In genomic region chr11:70645461-70646258, GRCm38 (mm10) we compare ENCODE assay signal across 8 mouse cellular contexts. TPM values are rescaled to one million over a fixed set of nuclear protein-coding genes. Genes with fewer than 3 reads are reported as not detected.
DNase-seq lines count a peak whose midpoint lies in the region; ATAC-seq and TF ChIP-seq lines count a peak whose summit lies in the region.

No protein-coding gene starts in this region.

- TF ChIP-seq CTCF in layer of hippocampus, adult 2 months (conservative IDR thresholded peaks at IDR 0.05), result no peak
- TF ChIP-seq CTCF in midbrain, postnatal 0 days (IDR thresholded peaks at IDR 0.05), result no peak

- peak overlapping the region; percentile 98 for H3K27ac ChIP-seq in layer of hippocampus, adult 2 months
- H3K27ac ChIP-seq in embryonic facial prominence, embryonic 13.5 days, result 0 out of 2 replicates have a peak overlapping the region, but pooled peaks have one; percentile 93
- H3K27ac ChIP-seq in hindbrain, embryonic 16.5 days (ENCODE audit: low read depth, low read length), result no peak overlapping the region
- H3K27ac ChIP-seq in midbrain, postnatal 0 days (ENCODE audit: low read depth, low read length), result peak overlapping the region; percentile 93

- 91% methylated on average over 12 of the region's 12 CpGs for WGBS in embryonic facial prominence, embryonic 13.5 days
- 91% methylated on average over 12 of the region's 12 CpGs for WGBS in hindbrain, embryonic 16.5 days
- WGBS in midbrain, postnatal 0 days, result 91% methylated on average over 12 of the region's 12 CpGs

- H3K4me2 ChIP-seq in embryonic facial prominence, embryonic 13.5 days, result peak overlapping the region; percentile 92
- peak overlapping the region; percentile 64 for H3K4me2 ChIP-seq in hindbrain, embryonic 16.5 days (ENCODE audit: low read length)
- peak overlapping the region; percentile 71 for H3K4me2 ChIP-seq in midbrain, postnatal 0 days (ENCODE audit: low read depth, low read length, poor library complexity, severe bottlenecking)

- intact Hi-C loops in left cerebral cortex, postnatal 25 days (cut with DNase I), result loop anchor here (10.0 kb wide), 1 partner anchor 411 kb away; the partner anchor contains the start of genes 0610010K14Rik, Gm21988 and Rnasek

- H3K27me3 ChIP-seq in embryonic facial prominence, embryonic 13.5 days, result no peaks in the 10 kb centered on the region
- H3K27me3 ChIP-seq in hindbrain, embryonic 16.5 days (replicated peaks; ENCODE audit: control insufficient read depth, insufficient read depth, low read length), result no peaks in the 10 kb centered on the region
- H3K27me3 ChIP-seq in midbrain, postnatal 0 days (ENCODE audit: insufficient read depth, low read length), result no peaks in the 10 kb centered on the region

- peak overlapping the region; percentile 94 for H3K9ac ChIP-seq in embryonic facial prominence, embryonic 13.5 days
- H3K9ac ChIP-seq in hindbrain, embryonic 16.5 days (ENCODE audit: low read depth, low read length), result peak overlapping the region; percentile 85
- H3K9ac ChIP-seq in midbrain, postnatal 0 days (replicated peaks; ENCODE audit: low read length, poor library complexity, severe bottlenecking), result peak overlapping the region; percentile 87; the same call in 1 of the 2 replicates

- peaks cover 42% of the 10 kb centered on the region for H3K4me1 ChIP-seq in embryonic facial prominence, embryonic 13.5 days
- H3K4me1 ChIP-seq in hindbrain, embryonic 16.5 days (ENCODE audit: control insufficient read depth, insufficient read depth, low read depth, low read length), result peaks cover 25% of the 10 kb centered on the region
- peaks cover 10% of the 10 kb centered on the region; the same call in 1 of the 2 replicates for H3K4me1 ChIP-seq in midbrain, postnatal 0 days (ENCODE audit: insufficient read depth, low read length)

- ATAC-seq in embryonic facial prominence, embryonic 13.5 days (ENCODE audit: insufficient number of reproducible peaks, insufficient read depth, low FRiP score, low TSS enrichment, low read depth), result no peak
- no peak for ATAC-seq in hindbrain, embryonic 16.5 days
- no peak for ATAC-seq in midbrain, postnatal 0 days (ENCODE audit: low FRiP score)

- H3K9me3 ChIP-seq in embryonic facial prominence, embryonic 13.5 days, result no peaks in the 10 kb centered on the region
- no peaks in the 10 kb centered on the region for H3K9me3 ChIP-seq in hindbrain, embryonic 16.5 days (ENCODE audit: control insufficient read depth, low read length)
- H3K9me3 ChIP-seq in midbrain, postnatal 0 days (ENCODE audit: low read length), result no peaks in the 10 kb centered on the region

- peaks cover 53% of the 10 kb centered on the region for H3K36me3 ChIP-seq in embryonic facial prominence, embryonic 13.5 days
- H3K36me3 ChIP-seq in hindbrain, embryonic 16.5 days (ENCODE audit: control insufficient read depth, insufficient read depth, low read length), result peaks cover 19% of the 10 kb centered on the region
- peaks cover 30% of the 10 kb centered on the region for H3K36me3 ChIP-seq in midbrain, postnatal 0 days (ENCODE audit: insufficient read depth, low read length)

- peak overlapping the region; percentile 79 for H3K4me3 ChIP-seq in layer of hippocampus, adult 2 months
- H3K4me3 ChIP-seq in embryonic facial prominence, embryonic 13.5 days, result peak overlapping the region; percentile 88
- peak overlapping the region; percentile 64 for H3K4me3 ChIP-seq in hindbrain, embryonic 16.5 days (ENCODE audit: low read length)
- peak overlapping the region; percentile 79 for H3K4me3 ChIP-seq in midbrain, postnatal 0 days (ENCODE audit: low read depth, low read length)

- no peak for DNase-seq in layer of hippocampus, adult 2 months (ENCODE audit: low spot score in 2 of 2)
- no peak for DNase-seq in layer of hippocampus, adult 11-12 months (ENCODE audit: low spot score)
- no peak for DNase-seq in midbrain, postnatal 0 days (ENCODE audit: low spot score)
- DNase-seq in frontal cortex, postnatal 25 days (ENCODE audit: low spot score in 2 of 2), result no peak
- no peak for DNase-seq in thymus, postnatal 14 days
- DNase-seq in left cerebral cortex, postnatal 25 days (ENCODE audit: low spot score in 2 of 2), result no peak

RNA-seq across cellular contexts. Expression of gene Rnf167, which starts 1.4 kb away (rescaled TPM):
- 10 to 100 TPM; 88.8 to 99.4 TPM for total RNA-seq in layer of hippocampus, adult 2 months (2021)
- 131 and 135 TPM in 2 replicates for polyA plus RNA-seq in embryonic facial prominence, embryonic 13.5 days (2015; fragmentation: Nextera tagmentation; extraction: Ambion mirVana)
- polyA plus RNA-seq in hindbrain, embryonic 16.5 days (2015; fragmentation: Nextera tagmentation; extraction: Ambion mirVana), result 105 and 110 TPM in 2 replicates
- total RNA-seq in midbrain, postnatal 0 days (2014; rRNA removed), result 69.1 and 74.4 TPM in 2 replicates
- 95.8 and 97.2 TPM in 2 replicates for polyA plus RNA-seq in midbrain, postnatal 0 days (2015; fragmentation: Nextera tagmentation; extraction: Ambion mirVana)
- total RNA-seq in left cerebral cortex, postnatal 25 days (2021), result 10 to 100 TPM; 78.6 to 81.4 TPM

RNA-seq across cellular contexts. Expression of gene Slc25a11, which starts 1.6 kb away (rescaled TPM):
- total RNA-seq in layer of hippocampus, adult 2 months (2021), result 100 to 1,000 TPM; 115 to 123 TPM
- 167 and 170 TPM in 2 replicates for polyA plus RNA-seq in embryonic facial prominence, embryonic 13.5 days (2015; fragmentation: Nextera tagmentation; extraction: Ambion mirVana)
- 185 and 191 TPM in 2 replicates for polyA plus RNA-seq in hindbrain, embryonic 16.5 days (2015; fragmentation: Nextera tagmentation; extraction: Ambion mirVana)
- total RNA-seq in midbrain, postnatal 0 days (2014; rRNA removed), result 140 and 159 TPM in 2 replicates
- polyA plus RNA-seq in midbrain, postnatal 0 days (2015; fragmentation: Nextera tagmentation; extraction: Ambion mirVana), result 160 and 176 TPM in 2 replicates
- total RNA-seq in left cerebral cortex, postnatal 25 days (2021), result 100 to 1,000 TPM; 110 to 117 TPM

RNA-seq across cellular contexts. Expression of gene Gp1ba, which starts 6.7 kb away (rescaled TPM):
- total RNA-seq in layer of hippocampus, adult 2 months (2021), result not detected
- 0.10 and 0.37 TPM in 2 replicates for polyA plus RNA-seq in embryonic facial prominence, embryonic 13.5 days (2015; fragmentation: Nextera tagmentation; extraction: Ambion mirVana)
- polyA plus RNA-seq in hindbrain, embryonic 16.5 days (2015; fragmentation: Nextera tagmentation; extraction: Ambion mirVana), result 0.19 and 0.29 TPM in 2 replicates
- not detected in 2 replicates for total RNA-seq in midbrain, postnatal 0 days (2014; rRNA removed)
- 0.16 and 0.29 TPM in 2 replicates for polyA plus RNA-seq in midbrain, postnatal 0 days (2015; fragmentation: Nextera tagmentation; extraction: Ambion mirVana)
- total RNA-seq in left cerebral cortex, postnatal 25 days (2021), result not detected

RNA-seq across cellular contexts. Expression of gene Pfn1, which starts 8.8 kb away (rescaled TPM):
- total RNA-seq in layer of hippocampus, adult 2 months (2021), result 100 to 1,000 TPM; 333 to 349 TPM
- 1,478 and 1,672 TPM in 2 replicates for polyA plus RNA-seq in embryonic facial prominence, embryonic 13.5 days (2015; fragmentation: Nextera tagmentation; extraction: Ambion mirVana)
- 638 and 764 TPM in 2 replicates for polyA plus RNA-seq in hindbrain, embryonic 16.5 days (2015; fragmentation: Nextera tagmentation; extraction: Ambion mirVana)
- 438 and 486 TPM in 2 replicates for total RNA-seq in midbrain, postnatal 0 days (2014; rRNA removed)
- 600 and 608 TPM in 2 replicates for polyA plus RNA-seq in midbrain, postnatal 0 days (2015; fragmentation: Nextera tagmentation; extraction: Ambion mirVana)
- 100 to 1,000 TPM; 221 to 239 TPM for total RNA-seq in left cerebral cortex, postnatal 25 days (2021)

RNA-seq across cellular contexts. Expression of gene Eno3, which starts 11.3 kb away (rescaled TPM):
- 1 to 10 TPM; 6.6 to 7.9 TPM for total RNA-seq in layer of hippocampus, adult 2 months (2021)
- polyA plus RNA-seq in embryonic facial prominence, embryonic 13.5 days (2015; fragmentation: Nextera tagmentation; extraction: Ambion mirVana), result 18.3 and 19.7 TPM in 2 replicates
- 6.0 and 16.3 TPM in 2 replicates for polyA plus RNA-seq in hindbrain, embryonic 16.5 days (2015; fragmentation: Nextera tagmentation; extraction: Ambion mirVana)
- 7.2 and 9.9 TPM in 2 replicates for total RNA-seq in midbrain, postnatal 0 days (2014; rRNA removed)
- polyA plus RNA-seq in midbrain, postnatal 0 days (2015; fragmentation: Nextera tagmentation; extraction: Ambion mirVana), result 5.8 and 7.6 TPM in 2 replicates
- 1 to 10 TPM; 7.0 to 9.0 TPM for total RNA-seq in left cerebral cortex, postnatal 25 days (2021)
